Mouse (Mus musculus) large intestine, adult 2 months (tissue): Measurements from ENCODE around the gene Il13ra1. TPM values are rescaled to one million over a fixed set of nuclear protein-coding genes. Genes with fewer than 3 reads are reported as not detected.

Source experiments
- DNase-seq: peaks from one replicate; pipeline ENCODE4 v3.0.0-alpha.2; 2012; ENCODE audit warnings: low read depth, low spot score
- WGBS: fragments of 180-500 bp; shearing (Covaris S2); methylation state at CpG from one replicate; pipeline ENCODE4 v1.1.7; 2018; 5-methylcytosine and 5-hydroxymethylcytosine counted together
- polyA plus RNA-seq: library from polyadenylated mRNA; depleted of rRNA; stranded (reverse); fragments of >200 nt; gene quantifications from 2 replicates; pipeline ENCODE4 v1.2.3, GENCODE M21; 2012; rRNA removed

The Il13ra1 gene
- polyA plus RNA-seq, 1 experiment = 14.9 TPM

GRCm38 (mm10) chrX:36186443-36186842 is 74.5 kb downstream of the Il13ra1 start:
- WGBS = 59% methylated on average over 6 of the region's 6 CpGs
- DNase-seq = no peak

GRCm38 (mm10) chrX:36193951-36194350 is 82.0 kb downstream of the Il13ra1 start:
- no peak for DNase-seq
- 21% methylated on average over 6 of the region's 6 CpGs for WGBS

- whole genome bisulfite sequencing = 25% methylated on average over 27 of the region's 28 CpGs
- DNase-seq = no peak
Measured at GRCm38 (mm10) chrX:36195736-36196525, 84.0 kb downstream of the Il13ra1 start, which contains the start of gene Zcchc12. Gene Zcchc12 (plus strand): TSS chrX:36195904.

GRCm38 (mm10) chrX:36209554-36209953 is 97.6 kb downstream of the Il13ra1 start:
- WGBS = 69% methylated on average over 2 of the region's 2 CpGs
- no peak for DNase-seq

- WGBS = 81% methylated on average over 3 of the region's 3 CpGs
- DNase-seq = no peak
Measured at GRCm38 (mm10) chrX:36211216-36211615, 99.3 kb downstream of the Il13ra1 start.

Other genes with a start within 250 kb of the Il13ra1 start
- gene Dock11, start 223.3 kb upstream of the Il13ra1 start, polyA plus RNA-seq = 1.8 and 3.5 TPM in 2 replicates
- 0.43 and 0.73 TPM in 2 replicates for gene Zcchc12, start 83.8 kb downstream of the Il13ra1 start, polyA plus RNA-seq
- 0.67 and 1.6 TPM in 2 replicates for gene Lonrf3, start 216.2 kb downstream of the Il13ra1 start, polyA plus RNA-seq